Mouse (Mus musculus) kidney, postnatal 14 days (tissue): ENCODE results near the gene Msx3.
A peak's percentile ranks its signal among the peaks of the same experiment; 100 is the strongest.

ENCODE experiments used
- DNase-seq: peaks from one replicate; pipeline ENCODE4 v3.0.0; 2022; ENCODE audit warnings: mixed read lengths

Gene Msx3

DNA sequence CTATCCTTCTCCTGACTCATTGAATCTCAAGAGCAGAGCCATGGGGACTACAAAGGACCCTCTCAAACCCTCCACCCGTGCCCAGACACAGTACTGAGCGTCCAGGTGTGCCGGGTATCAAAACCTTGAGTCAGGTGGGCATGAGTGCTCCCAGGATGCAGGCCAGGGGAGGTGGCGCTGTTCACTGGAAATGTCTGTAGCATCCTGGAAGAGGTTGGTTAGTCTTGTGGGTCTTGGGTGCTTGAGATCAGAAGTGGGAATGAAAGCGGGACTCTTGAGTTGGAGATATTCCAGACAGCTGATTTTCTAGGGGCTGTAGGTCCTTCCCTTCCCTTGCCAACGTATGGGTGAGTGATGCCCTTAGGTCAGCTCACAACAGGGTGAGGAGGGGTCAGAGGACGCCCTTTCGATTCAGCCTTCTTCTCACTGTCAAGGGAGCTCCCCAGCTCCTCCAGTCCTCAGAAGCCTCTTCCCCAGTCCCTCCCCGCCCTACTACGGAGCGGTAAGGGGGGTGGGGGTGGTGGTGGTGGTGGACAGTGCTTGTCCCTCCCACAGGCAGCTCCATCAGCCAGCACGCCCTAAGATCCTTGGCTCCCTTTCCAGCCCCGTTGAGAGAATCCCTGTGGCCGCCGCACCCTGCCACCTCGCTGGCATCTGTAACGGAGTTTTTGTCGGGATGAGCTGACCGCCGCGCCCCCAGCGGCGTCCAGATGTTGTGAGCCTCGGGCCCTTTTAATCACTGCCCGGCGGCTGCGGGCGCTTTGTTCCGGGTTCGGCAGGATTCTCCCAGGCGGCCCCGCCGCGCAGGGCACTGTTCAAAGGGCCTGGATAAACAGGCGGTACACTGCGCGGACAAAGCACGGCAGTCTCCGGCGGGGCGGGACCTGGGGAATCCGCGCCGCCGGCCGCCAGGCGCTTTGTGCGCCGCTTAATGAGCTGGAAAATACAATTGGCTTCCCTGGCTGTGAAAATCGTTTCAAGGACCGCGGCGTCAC, 8.8 kb upstream of the Msx3 start:
- DNase-seq = peak; percentile 49

DNA sequence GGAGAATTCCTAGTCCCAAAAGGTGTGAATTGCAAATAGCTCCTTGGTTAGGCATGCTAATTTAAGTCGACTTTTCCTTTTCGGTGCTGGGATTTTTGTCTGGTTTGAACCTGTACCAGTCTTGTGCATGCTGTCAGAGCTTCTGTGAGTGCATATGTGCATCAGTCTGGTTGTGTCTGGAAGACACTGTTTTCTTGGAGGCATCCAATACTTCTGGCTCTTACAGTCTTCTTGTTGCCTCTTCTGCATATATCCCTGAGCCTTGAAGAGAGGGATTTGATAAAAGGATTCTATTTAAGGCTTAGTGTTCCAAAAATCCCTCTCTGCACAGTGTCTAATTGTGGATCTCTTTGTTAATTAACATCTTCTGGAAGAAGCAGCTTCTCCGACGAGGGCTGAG, 5.2 kb upstream of the Msx3 start:
- DNase-seq = no peak

DNA sequence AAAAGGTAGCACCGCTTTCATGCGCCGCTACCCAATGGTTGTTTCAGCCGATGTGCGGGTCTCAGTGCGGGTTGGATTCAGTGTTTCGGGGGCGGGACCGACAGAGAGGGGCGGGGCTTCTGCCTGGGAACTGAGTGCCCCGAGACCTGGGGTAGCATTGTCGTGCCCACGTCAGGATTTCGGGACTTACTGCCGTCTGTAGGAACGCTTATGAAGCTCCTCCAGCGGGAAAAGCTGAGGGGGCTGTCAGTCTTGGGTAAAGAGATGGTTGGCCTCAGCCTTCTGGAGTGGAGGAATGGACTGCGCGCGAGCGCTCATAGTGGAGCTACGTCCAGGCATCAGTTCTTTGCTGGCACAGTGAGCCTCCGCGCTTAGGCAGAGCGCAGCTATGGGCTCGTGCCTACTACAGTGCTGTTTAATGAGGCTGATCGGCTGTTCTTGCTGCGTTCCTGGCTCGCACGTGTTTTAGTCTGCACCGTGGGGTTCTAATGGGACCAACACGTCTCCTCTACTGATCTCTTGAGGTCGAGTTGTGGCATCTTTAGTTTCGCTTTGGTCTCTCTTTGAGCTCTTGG, 313 bp upstream of the Msx3 start:
- DNase-seq = peak; percentile 27

DNA sequence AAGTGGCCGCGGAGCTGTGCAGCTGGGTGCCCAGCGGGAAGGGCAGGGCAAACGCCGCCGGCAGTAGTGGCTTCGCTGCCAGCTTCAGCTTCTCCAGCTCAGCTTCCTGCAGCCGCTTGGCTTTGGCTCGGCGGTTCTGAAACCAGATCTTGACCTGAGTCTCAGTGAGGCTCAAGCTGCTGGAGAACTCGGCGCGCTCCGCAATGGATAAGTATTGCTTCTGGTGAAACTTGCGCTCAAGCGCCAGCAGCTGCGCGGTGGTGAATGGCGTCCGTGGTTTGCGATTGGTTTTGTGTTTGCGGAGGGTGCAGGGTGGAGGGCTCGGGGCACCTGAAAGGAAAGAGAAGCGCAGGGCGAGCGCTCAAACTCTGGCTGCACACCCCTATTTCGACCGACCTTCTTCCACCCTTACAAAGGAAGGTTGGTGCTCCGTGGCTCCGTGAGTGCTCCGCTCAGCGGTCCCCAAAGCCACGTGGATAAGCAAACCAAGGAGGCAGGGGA, 1.0 kb downstream of the Msx3 start:
- DNase-seq = no peak

DNA sequence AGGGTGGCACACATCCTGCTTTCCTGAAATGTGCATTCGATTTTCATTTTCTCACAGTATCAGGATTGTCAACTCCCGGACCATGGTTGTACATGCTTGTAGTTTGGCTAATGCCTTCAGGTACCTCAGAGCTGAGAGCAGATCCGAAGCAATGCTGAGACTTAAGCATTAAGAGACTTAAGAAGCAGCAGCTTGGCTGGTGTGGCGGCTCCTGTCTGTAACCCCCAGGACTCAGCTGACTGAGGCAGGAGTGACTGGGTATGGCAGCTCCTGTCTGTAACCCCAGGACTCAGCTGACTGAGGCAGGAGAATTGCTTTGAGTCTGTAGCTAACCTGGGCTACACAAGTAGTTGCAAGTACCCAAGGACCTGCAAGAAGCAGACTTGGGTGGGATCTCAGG, 3.3 kb downstream of the Msx3 start:
- no peak for DNase-seq

DNA sequence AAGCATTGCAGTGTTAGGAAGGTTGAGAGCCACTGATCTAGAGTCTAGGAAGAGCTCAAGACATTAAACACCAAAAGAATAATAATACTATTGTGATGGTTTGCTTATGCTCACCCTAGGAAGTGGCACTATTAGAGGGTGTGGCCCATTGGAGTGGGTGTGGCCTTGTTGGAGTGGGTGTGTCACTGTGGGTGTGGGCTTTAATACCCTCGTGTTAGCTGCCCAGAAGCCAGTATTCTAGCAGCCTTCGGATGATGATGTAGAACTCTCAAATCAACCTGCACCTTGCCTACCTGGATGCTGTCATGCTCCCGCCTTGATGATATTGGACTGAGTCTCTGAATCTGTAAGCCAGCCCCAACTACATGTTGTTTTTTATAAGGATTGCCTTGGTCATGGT, 6.2 kb downstream of the Msx3 start:
- DNase-seq = no peak

DNA sequence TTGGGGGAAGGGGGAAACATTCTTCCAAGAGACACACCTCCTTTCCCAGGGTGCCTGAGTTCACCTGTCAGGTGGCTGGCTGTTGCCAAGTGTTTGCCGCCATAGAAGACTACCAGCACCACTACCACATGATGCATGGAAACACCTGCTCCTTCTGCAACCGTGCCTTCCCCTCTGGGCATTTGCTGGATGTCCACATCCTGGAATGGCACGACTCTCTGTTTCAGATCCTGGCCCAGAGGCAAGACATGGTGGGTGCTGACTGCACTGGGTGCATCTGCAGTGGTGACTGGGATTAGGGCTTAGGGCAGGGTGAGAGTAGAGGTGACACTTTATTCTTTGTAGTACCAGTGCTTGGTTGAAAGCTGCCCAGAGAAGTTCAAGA, 11.7 kb downstream of the Msx3 start:
- DNase-seq = no peak

DNA sequence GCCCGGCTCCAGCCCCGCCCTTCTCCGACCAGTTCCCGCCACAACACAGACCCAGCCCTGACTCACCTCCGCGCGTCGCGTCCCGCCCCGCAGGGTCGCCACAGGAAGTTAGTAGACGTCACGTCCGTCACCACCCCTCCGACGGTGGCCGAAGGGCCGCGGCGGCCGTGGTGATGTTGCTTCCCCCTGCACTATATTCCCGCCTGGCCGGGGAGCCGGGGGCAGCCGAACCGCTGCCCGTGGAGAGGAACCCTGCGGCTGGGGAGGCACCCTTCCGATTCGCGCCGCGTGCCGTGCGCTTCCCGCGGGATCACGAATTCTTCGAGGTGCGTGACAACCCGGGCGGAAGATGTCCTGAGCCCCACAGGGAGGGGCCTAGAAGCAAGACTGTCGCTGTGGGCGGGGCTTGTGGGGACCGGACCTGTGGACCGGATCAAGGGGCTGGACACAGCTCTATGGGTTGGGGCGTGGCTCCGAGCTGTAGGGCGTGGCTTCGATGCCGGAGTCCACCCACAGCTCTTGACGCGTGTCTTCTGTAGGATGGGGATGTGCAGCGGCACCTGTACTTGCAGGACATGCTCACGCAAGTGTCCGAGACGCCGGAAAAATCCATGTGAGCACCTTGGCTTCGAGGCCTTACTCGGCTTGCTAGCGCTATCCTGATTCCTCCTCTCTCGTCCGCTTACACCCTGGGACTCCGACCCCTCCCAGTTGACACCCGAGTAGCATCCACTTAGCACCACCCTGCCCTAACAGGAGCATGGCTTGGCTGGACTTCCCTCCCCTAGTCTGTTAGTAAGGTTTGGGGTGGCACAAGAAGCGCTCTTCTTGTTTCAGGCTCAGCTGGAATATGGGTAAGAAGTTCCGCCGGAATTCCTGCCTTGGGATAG, 12.4 kb downstream of the Msx3 start, which contains the start of the genes Zfp511 and Tubgcp2:
Gene Zfp511 (plus strand): TSS at position 111 of the 890 bp plus-strand sequence.
Gene Tubgcp2 (minus strand): TSS at position 389 of the 890 bp plus-strand sequence.
- DNase-seq = peak; percentile 98

DNA sequence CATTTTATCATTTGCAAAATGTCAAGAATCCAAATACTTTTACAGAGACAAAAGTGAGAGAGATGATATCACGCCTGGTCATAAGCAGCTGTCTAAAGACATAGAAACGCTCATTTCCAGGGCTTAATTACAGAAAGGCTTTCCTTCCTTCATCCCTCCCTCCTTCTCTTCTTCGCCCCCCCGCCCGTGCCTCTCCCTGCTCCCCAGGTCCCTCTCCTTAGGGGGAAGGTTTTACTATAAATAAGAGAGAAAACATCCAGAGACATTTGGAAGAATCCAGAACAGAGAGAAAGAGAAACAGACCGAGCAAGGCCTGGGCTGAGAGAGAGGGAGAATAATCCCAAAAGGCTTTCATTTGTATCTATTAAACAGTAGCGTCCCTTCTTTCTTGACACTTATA, 13.4 kb downstream of the Msx3 start:
- DNase-seq = no peak

DNA sequence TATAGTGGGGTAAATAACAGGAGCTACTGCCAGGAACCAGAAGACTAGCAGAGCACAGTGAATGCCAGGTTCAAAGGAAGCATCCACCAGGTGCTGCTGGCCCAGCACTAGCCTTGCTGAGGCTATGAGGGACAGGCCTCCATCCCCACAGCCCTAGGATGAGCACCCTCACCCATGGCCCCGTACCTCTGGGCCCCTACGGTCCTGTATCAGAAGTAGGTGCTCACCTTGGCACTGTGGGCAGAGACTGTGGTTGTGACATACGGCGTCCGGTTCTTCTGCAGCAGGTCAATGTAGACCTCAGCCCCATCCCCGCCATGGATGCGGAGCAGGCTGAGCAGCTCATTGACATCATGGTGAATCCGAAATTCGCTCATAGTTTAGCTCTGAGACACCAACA, 15.5 kb downstream of the Msx3 start:
- DNase-seq = no peak

DNA sequence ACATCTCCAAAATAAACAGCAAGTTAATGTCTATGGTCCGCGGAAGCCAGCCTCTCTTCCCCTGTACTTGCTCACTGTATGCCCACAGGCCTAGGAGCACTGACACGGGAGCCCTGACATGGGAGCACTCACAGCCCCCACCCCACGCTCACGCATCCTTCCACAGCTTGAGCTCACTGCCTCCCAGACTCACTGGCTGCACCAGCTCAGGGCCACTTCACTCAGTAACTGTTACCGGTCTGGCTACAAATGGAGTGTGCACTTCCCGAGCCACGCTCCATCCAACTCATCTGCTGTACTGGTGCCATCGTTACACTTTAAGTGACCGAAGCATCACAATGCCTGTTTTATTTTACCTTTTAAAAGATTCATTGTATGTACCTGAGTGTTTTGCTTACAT, 16.5 kb downstream of the Msx3 start:
- DNase-seq = no peak

DNA sequence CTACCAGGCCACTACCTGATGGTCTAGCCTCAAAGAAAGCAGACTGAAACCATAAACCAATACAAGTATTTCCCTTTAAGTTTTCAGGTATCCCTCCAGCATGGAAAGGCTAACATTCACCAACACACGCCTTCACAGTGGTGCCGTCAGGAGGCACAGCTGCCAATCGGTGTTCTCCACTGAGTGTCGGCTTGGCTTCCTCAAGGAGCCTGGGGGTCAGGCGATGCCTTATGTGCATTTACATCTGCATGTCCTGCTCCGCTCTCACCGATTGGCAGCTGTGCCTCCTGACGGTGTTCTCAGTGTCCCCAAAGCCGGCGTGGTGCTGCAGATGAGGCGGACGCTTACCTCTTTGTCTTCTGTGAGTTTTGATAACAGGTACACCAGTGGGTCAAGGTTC, 17.1 kb downstream of the Msx3 start:
- no peak for DNase-seq

DNA sequence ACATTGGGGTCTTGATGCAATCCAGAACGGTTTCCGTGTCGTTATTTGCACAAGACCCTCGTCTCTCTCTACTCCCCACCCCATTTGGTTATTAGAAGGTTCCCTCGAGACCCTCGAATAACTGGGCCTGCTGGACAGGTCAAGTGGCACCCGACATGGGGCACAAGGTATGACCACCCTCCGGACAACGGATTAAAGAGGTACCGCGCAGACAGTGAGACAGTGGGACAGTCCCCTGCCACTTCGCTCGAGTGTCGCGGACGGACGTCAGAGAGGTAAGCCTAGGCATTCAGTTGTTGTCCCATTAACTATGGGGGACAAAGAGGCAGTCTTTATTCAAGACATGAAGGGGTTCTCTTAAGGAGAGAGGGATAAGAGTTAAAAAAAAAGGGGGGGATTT, 37.6 kb downstream of the Msx3 start:
- DNase-seq = no peak

DNA sequence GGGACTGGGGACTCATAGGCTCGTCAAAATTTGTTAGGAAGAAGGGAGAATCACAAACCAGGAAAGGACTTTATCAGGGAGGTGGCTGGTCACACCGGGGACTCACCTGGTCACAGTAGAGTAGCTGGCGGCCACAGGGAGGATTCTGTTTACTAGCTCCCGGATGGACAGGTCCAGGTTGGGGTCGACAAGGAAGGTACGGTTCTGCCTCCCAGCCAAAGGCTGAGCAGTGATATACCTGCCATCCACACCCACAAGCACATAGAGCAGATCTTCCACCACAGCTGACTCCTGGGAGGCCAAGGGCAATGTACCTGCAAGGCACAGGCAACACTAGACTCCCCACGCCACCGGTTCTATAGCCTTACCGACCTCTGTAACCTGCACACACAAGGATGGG, 41.1 kb downstream of the Msx3 start:
- DNase-seq = no peak

DNA sequence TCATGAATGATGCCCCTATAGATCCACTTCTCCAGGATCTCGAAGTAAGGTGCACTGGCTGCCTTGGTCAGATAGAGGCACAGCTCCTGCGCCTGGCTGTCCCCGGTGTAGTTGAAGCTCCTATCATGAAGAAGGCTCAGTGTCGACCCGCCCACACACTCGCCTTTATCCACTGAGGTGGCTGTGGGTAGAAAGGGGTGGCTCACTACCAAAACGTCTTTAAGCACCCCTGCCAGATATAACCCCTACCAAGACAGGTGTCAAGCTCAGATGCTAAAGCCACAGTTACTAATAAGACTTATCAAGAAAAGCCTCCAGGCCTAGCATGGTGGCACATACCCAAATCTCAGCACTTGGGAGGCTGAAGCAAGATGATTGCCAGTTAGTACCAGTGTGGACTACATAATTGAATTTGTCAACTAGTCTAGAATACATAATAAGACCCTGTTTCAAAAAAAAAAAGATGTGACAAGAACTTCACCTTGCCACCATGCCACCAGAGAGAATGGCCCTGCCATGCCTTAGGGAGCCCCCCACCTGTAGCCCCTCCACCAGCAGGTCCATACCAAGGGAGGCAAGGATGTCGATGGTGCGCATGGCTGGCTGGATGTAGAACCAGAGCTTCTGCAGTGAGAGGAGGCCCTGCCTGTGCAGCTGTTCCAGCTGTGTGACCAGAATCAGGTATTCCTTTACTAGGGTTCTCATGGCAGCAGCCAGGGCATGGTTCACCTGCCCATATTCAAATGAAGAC, 41.9 kb downstream of the Msx3 start:
- DNase-seq = no peak

DNA sequence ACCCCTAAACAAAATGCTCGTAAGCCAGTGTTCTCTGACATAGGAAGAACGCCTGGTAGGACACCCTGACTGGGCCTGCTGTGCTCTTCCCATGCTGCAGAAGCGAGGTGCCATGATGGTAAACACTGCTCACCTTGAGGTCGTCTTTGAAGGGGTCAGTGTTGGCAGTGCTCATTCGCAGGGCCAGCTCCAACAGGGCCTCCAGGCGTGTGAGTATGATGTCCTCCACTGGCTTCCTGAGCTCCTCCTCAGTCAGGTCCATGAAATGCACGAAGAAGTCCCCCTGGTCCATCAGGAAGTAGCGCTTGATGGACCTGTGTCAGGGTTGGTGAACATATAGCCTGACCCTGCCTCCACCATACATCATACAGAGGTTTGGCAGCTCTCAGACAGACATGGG, 44.2 kb downstream of the Msx3 start:
- DNase-seq = no peak

DNA sequence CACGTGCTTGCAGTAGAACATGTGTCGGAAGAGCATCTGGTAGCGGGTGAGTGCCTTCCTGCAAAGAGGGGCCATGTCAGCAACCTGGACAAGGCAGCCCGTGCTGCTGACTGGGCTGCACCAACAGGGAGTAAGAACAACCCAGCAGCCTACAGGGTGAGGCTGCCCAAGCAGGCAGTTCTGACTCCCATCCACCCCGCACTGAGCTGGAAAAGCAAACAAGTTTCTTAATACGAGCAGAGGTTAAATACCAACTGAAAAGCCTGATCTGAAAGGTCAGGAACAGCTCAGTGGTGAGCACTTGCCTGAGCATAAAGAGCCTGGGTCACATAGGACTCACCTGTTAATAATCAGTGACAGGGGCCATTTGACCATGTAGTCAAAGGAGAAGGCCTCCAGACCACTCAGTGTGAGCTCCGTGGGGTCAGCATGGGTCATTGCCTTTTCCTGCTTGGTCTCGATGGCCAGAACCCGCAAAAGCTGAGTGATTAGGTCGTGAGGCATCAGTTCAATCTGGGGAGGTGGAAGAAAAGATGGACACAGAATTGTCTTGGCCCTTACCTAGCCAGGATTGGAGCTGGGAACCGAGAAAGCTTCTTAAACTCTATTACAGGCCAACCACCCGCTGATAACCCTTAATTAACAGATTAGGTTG, 47.7 kb downstream of the Msx3 start:
- no peak for DNase-seq

DNA sequence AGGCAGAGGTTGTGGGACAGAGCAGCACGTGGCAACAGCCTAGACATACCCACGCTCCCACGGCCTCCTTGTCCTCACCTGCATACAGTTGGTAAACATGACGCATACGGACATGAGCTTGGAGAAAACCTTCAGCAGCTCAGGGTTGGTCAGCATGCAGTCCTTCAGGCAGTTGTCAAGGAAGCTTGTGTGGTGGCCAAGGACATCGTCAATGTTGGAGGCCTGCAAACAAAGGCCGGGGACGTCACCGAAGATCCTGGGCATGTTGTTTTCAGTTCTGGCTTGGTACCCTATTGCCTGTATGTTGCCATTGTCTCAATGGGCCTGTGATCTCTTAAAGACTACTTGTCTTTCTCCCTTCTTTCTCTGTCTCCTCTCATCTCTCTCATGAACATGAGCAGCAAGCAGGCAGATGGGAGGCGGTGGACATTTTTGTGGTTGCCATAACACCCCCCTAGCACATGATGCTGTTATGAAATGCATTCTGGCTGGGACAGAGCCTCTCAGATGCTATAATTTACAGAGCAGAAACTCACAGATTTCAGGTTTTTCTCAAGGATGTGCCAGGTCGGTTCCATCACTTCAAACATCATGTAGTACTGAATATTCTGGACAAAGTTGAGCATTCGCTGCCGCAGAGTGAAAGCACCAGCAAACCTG, 50.1 kb downstream of the Msx3 start:
- DNase-seq = no peak
